Mouse (Mus musculus): ENCODE measurements at regions not wholly inside any gene's neighbourhood (a gene's known extent, or its start where the extent isn't known, plus 50 kb on each side); places are given as distances from the start of the nearest gene placed in this dataset.
A peak's percentile ranks its signal among the peaks of the same experiment; 100 is the strongest.

DNA sequence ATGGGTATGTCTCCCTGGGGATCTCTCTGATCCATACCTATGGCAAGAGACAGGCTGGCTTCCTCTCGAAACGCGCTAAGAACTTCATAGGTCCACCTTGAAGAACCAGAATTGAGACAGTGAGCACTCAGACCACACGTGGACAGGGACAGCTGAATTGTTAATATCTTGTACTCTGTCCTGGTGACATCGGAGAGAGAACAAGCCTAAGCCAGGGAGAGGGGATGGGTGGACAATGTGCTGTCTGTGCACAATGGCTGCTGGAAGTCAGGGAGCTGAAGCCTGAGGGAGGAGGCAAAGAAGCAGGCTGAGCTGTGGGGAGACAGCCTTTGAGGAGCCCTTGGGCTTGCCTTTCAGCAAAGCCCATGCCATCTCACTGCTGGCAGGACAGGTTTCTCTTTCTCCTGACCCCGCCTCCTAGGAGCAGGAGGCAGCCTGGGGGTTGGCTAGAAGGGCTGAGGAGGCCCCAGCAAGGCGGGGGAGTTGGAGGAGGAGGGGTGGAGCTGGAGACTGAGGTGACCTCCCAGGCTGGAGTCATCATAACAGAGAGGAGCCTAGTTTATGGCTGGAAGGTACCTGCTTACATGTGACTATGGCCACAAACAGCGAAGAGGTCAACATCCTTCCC is 238.6 kb upstream of the Stt3b start:
- DNase-seq: no peak

DNA sequence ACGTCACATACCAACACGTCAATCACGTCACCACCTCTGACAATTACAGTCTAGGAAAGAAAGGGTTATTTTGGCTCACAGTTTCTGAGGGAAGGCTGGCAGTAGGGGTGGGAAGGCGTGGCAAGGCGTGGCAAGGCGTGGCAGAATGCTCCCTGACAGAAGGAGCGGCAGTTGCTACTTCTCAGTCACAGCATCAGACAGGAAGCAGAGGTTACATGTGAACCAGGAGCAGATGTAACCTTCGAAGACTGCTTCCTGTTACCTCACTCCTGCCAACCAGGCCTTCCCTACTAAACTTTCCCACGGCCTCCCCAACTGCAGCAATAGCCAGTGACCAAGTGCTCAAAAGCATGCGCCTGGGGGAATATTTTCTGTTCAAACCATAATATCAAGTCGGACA is 240.9 kb upstream of the Stt3b start:
- DNase-seq: no peak

DNA sequence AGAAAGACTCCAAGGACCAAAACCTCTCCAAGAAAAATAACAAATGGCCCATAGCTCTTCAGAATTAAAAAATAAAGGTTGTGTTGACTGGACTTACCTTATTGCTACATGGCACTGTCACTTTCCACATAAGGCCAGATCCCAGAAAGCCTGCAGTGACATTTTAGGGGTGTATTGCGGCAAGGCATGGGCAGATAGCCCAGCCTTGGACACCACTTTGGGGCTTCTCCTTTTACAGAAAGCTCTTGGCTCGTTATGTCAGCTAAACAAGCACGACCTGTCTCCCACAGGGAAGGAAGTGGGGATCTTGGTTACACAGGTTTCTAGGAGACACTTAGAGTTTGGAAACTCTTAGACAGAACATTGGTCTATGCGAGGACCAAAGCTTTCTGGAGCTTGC is 241.3 kb upstream of the Stt3b start:
- DNase-seq: peak; percentile 53

DNA sequence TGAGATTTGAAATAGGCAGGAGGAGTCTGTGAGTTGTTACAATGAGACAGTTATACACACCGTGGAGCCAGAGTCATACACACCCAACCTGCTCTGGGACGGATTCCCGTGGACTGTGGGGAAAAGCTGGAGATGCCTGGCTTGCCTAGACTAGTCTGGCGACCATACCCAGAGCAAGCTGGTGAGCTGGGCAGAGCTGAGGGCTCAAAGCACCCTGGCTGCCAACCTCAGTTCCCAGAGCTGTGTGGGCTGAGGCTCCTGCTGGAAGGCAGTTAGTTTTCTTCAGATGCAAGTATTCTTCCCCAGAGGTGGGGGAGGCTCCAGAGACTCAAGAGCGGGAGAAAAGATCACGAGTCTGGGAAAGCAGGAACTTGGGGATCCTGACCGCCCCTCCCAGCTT is 247.9 kb upstream of the Stt3b start:
- DNase-seq: no peak

DNA sequence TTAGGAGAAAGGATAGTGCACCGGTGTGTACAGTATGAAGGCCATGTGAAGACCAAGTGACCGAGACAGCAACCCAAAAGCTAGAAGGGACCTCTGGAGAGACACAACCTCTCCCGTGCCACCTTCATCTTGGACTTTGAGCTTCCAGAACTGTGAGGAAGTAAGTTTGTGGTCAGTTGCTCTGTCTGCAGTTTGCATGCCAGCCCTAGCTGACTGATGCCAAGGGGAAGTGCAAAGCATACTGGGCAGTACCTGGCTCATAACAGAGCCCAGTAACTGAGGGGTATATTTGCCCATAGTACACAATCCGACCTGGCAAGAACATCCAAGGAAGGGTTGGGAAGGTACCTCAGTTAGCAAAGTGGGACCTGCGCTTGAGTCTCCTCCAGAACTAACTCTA is 249.3 kb upstream of the Stt3b start:
- DNase-seq: no peak

DNA sequence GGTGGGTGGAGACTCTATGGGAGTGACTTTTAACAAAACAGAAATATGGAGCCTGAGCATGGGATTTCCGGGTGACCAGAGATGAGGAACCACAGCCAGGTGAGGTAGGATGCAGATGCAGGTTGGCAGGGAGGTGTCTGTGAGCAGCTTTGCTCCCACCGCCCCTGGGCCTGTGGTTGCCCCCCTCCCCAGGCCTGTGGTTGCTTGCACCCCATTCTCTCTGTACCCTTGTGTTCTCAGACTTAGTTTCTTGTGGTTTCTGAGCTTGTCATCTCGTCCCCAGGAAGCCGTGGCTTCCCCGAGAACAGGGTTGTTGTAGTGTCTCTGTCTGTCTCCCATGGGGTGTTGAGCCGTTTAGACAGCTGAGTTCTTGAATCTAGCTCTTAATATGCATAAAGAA is 251.0 kb upstream of the Stt3b start:
- DNase-seq: no peak

DNA sequence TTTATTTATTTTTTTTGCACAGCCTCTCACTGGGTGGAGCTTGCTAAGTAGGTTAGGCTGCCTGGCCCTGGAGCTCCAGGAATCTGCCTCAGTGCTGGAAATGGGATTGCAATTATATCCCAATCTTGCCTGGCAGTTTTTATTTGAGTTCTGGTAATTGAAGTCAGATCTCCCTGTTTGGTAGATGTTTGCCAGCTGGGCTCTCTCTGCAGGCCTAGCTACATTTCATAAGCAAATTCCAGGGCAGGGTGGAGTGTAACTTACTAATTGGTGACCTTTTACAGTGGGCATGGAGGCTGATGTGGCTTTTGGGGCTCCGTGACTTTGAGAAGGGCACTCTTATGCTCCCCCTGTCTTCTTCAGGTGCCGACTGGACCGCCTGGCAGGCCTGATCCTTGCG is 252.6 kb upstream of the Stt3b start:
- peak; percentile 24 for DNase-seq

DNA sequence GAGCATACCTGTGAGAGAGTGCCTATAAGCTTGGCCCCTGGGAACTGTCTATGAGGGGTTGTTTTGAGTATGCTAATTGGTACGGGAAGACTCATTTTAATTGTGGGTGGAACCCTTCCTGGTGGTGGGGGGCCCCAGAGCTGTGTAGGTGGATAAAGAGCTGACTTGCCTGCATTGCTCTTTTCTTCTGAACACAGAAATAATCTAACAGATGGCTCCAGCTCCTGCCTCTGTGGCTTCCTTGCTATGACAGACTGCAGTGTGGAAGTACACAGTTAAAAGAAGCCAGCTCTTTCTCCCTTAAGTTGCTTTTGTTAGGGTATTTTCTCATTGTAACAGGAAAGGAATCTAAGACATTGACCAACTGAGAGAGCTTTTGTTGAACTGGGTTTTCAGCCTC is 254.1 kb upstream of the Stt3b start:
- DNase-seq: no peak

DNA sequence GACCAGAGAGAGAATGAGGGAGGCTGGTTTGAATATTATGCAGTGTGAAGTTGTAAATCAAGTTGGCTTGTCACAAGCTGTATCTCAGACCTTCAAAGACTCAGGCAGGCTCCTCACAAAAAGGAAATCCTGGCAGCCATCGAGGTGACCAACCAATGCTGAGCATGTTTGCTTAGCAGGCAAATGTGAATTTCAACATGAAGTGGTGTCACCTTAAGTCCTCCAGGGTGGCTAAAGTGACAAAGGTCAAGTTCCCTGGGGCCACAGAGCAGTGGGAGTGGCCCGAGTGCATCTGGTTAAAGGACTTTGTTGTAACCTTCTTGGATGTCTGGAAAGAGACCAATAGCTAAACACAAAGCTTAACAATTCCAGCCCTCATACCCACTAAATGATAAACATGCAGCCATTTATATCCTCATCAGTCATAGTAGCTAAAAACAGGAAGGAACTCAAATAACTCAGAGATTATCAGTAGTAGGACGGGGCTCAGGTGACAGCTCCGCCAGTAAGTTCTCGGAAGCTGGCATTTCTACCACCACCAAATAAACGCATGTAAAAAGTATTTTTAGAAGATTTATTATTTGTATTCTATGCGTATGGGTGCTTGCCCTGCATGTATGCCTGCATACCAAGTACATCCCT is 258.6 kb upstream of the Stt3b start:
- no peak for DNase-seq

DNA sequence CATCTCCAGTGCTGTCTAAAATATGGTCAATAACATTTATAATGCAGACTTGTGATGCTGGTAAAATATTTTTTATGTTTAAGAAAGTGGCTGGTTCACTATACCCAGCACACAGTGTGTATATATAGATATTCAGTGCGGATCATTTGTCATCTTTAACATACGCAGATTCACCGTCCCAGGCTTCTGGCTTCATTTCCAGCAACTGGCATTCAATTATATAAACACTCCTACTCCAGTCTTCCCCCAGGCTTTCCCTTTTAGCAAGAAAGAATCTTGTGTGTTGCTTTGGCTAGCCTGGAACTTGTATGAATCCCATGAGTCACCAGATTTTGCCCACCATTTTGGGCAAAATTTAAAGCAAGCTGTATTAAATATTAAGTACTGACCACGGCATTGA is 260.8 kb upstream of the Stt3b start:
- DNase-seq: no peak

DNA sequence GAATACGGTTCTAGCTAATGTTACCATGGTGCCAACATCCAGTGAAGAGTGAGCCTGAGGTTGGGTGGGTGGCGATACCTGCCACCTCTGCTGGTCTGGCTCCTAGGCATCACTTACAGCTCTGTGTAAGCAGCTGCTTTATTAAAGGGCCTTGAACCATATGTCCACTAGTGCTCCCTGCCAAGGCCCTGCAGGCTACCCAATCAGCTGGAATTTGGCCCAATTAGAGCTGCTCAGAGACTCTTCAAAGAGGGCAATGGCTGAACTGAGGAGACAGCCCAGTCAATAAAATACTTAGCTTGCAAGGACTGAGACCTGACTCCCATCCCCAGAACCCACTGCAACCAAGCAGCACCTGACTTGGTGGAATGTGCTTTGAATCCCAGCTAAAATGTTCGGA is 270.9 kb upstream of the Stt3b start:
- DNase-seq: no peak

DNA sequence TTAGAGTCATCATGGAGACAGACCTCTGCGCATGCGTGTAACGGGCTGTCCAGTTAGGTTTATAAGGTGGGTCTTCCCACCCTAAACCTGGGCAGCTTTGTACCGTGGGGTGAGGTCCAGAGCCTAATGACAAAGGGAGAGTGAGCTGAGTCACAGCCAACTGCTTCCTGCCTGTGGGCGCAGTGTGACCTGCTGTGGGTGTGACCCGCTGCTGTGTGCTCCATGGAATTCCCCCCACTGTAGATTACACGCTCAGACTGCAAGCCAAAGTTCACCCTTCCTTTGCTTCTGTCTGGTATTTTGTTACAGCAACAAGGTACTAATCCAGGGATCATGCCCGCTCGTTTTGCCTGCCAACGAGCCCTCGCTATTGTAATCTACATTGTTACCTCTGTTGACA is 273.3 kb upstream of the Stt3b start:
- DNase-seq: no peak

DNA sequence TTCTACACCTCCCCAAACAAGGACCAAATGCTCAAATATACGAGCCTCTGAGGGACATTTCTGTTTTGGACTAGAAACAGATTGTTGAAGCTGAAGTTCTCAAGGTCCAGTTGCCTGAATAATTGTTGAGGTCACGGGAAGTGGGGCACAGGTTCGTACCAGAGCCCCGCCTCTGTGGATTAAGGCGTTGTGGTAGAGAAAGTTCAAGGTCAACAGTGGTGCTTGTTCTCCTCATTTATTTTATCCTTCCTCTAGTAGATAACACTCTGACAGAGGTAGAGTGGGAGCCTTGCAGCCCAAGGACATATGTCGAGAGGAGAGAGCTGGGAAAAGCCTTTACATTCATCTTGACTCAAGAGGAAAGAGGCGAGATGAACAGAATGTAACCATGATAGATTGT is 274.7 kb upstream of the Stt3b start:
- DNase-seq: no peak

DNA sequence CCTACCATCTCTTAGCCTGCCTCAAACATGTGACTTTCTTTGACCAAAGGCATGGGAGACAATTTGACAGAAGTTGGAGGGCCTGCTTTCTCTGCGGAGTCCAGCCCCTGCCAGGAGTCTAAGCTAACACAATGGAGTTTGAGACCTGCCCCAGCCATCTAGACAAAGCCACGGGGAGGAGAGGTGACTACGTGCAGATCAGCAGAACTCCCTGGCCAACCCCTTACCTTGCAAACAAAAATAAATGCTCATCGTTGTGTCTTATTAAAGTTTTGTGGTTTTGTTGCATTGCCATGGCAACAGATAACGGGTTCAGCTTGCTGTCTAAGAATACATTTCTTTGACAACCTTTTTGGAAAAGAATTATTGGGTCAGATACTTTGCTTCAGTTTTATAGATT is 282.2 kb upstream of the Stt3b start:
- DNase-seq: no peak

DNA sequence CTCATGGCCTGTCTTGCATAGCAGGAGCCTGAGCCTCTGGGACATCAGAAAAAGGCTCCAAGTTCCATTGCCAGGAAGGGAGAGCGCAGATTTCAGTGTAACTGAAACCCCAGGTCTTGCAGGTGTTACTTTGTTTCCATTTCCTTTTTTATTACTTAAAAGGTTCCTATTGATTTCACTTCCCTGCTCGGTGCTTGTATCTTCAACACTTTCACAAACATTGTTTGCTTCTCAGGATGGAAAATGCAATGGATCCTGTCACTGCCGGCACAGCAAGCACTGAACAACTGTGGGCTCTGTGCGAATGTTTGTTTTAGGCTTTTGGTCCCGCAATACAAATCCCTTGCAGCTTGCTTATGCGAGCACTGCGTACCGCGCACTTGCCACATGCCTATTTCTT is 290.0 kb upstream of the Stt3b start:
- DNase-seq: no peak

DNA sequence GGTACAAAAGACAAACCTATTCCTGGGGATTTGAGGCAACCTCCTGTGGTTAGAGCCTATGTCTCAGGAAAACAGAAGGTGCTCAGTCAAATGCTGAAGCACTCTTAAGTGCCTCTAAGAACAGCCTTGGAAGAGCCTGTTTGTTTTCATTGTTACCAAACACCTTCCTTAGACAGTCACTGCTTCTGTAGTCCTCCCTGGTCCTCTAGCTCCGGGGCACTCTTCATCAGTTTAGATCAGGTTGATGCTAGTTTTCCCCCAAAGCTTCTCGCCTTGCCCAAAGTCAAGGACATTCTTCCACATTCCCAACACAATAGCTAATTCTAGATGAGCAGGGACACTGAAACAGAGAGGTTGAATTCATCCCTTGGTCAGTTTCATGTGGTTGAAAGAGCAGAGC is 290.6 kb upstream of the Stt3b start:
- no peak for DNase-seq

DNA sequence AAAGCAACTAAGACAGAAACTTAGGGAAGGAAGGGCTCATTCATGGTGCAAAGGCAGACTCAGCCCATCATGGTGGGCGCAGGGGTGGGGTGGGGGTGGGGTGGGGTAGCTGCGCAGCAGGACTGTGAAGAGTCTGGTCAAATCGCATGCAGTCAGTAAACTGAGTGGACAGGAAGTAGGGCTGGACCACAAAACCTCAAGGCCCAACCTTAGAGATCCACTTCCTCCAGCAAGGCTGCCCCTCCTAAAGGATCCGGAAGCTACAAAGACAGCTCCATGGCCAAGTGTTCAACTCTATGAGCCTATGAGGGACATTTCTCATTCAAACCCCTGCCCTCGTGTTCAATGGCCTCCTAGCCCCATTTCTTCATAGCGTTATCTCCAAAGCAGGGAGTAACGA is 292.6 kb upstream of the Stt3b start:
- DNase-seq: no peak

DNA sequence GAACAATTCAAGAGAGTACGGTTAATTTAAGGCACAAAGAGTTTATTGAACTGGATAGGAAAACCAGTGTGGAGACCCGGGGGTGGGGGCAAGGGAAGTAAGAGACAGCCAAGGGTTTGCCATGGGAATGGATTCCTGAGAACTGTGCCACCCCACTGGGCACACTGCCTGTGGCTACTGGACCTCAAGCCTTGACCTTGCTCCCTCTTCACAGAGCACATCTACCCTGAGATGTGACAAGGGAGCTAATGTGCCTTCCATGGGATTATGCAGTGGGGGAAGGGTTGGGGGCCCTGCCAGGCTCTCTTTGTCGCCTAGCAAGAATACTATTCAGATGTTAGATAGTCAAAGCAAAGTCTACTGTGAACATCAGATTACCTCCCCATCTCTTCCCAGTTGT is 294.2 kb upstream of the Stt3b start:
- DNase-seq: no peak

DNA sequence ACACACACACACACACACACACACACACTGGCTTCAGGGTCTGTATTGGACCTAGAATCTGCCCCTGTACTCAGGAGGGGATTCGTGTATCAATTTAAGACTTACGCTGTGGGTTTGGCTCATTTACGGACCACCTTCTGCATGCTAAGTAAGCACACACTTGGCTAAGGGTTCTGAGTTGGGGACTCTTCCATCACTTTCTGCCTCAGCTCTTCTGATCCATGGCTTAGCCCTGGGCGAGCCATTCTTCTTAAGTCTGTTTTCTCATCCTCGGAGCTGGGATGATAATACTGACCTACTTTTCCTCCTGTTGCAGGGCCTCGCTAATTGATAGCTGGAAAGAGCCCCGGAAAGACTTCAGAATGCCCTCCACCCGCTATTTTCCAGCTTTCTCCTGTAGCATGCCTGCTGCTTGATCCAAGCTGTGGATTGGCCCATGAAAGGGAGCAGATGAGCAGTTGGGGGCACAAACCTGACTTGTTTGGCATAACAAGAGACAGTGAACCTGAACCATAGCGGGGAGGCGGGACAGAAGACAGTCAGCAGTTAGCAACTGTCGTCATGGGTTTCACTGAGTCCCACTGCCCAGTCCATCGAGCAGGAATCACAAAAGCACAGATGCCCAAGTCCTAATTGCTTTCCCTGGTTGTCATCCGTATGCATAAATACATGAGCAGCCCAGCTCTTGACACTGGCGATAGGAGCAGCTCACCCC is 294.9 kb upstream of the Stt3b start:
- DNase-seq: no peak

DNA sequence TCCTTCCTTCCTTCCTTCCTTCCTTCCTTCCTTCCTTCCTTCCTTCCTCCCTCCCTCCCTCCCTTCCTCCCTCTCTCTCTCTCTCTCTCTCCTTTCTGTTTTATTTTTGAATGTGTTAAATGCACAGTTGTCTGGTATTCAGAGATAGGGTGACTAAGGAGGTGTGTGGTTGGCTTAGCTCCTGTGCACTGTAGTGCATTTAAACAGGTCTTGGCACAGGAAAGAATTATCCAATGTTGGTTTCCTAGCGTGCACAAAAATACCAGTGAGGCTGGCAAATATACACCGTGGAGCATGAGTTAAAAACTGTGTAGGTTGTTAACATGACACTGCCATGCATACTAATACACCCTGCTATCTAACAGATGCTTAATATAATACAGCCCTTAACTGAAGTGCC is 297.7 kb upstream of the Stt3b start:
- no peak for DNase-seq

DNA sequence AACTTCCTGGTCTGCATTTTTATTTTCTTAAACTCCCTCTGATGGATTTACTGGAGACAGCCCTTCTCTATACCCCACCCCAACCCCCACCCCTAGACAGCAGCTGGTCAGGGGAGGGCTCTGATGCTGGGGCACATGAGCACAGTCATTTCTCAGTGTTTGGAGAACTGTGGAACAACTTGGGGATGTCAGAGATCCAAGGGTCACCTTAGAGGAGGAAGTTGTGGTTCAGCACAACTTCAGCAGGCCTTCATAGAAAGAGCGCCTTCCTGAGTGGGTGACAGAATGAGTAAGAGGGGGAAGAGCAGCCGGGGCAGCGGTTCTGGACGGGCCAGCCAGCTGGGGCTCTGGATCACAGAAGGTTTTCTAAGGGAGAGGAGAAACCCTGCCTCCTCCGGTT is 298.2 kb upstream of the Stt3b start:
- no peak for DNase-seq

DNA sequence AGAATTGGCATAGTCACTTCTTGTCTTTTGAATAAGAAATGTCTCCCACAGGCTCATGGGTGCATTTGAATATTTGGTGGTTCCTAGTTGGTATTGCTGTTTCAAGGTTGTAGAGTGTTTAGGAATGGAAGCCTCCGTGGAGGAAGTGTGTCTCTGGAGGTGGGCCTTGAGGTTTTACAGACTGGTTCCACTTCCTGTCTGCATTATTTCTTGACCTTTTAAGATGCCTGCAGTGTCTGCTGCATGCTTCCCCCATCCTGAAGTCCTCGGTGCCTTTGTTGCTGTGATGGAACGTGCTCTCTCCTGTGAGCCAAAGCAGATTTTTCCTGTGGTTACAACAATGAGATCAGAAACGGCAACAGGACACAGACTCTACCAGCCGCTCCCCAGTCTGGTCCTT is 299.4 kb upstream of the Gadl1 start:
- no peak for DNase-seq

DNA sequence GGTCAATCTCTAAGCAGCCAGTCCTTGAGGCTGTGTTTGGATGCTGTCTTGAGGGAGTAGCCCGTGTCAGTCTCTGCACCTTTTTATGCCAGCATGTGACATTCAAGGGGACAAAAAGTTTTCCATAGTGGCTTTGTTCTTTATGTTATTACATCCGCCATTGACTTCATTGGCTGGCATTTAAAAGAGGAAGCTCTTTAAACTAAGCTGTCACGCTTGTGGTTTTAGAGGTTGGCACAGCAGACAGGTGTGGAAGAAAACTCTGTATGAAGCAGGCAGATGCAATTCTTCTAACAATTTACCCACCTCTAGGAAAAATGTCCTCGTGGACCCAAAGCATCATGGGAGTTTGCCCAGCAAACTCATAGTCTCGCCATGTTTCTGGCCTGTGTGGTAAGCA is 297.5 kb upstream of the Gadl1 start:
- DNase-seq: no peak

DNA sequence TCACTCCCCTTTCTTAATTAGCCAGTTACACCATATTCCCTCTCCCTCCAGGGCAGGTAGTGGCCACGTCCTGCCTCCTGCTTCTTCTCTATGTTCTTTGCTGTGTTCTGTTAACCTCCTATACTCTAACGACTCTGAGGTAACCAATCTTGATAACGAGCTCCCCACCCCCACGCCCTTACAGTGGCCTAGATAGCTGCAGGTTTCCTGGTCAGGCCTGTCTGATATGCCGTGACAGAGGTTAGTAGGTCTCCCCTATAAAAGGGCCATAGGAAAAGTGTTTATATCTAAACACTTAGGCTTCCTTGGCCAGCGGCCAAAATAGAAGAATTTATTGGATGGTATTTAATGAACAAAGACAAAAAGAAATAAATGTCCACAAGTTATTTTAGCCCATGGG is 296.3 kb upstream of the Gadl1 start:
- DNase-seq: no peak

Measured in gastrocnemius, postnatal 25 days (tissue).